15 mouse cellular contexts compared by ENCODE assay signal in genomic region chr2:54022708-54023107, GRCm38 (mm10).
"Had no signal": no experiment of that assay in that cellular context is flagged by ENCODE, and none has a peak within 500 bp of the region (broad histone marks: within the 10 kb centered on the region; RNA-seq: fewer than 3 reads in every experiment).

No protein-coding gene starts in this region.

- H3K4me1 ChIP-seq: neural tube, embryonic 15.5 days; stomach, embryonic 15.5 days had no signal

- H3K27ac ChIP-seq: neural tube, embryonic 15.5 days; stomach, embryonic 15.5 days; stomach, postnatal 0 days had no signal

- H3K4me3 ChIP-seq: neural tube, embryonic 15.5 days; stomach, embryonic 15.5 days had no signal

- H3K36me3 ChIP-seq: neural tube, embryonic 15.5 days; stomach, embryonic 15.5 days had no signal

- H3K9me3 ChIP-seq: neural tube, embryonic 15.5 days; stomach, embryonic 15.5 days had no signal

- H3K4me2 ChIP-seq: neural tube, embryonic 15.5 days; stomach, embryonic 15.5 days had no signal

- H3K9ac ChIP-seq: neural tube, embryonic 15.5 days; stomach, embryonic 15.5 days had no signal

- H3K27me3 ChIP-seq: neural tube, embryonic 15.5 days; stomach, embryonic 15.5 days had no signal

- DNase-seq: retina, postnatal 1 day; right cerebral cortex, adult 18-20 months; right cerebral cortex, postnatal 14 days; right cerebral cortex, postnatal 25 days; right cerebral cortex, postnatal 4 days; spleen, adult 18-20 months; thymus, adult 18-20 months; thymus, adult 2 months; thymus, postnatal 14 days; thymus, postnatal 25 days; thymus, postnatal 36 days; thymus, postnatal 4 days had no signal
